Mouse (Mus musculus): ENCODE data around the gene Kmt5b. TPM values are rescaled to one million over a fixed set of nuclear protein-coding genes. Genes with fewer than 3 reads are reported as not detected.

The Kmt5b gene
- polyA plus RNA-seq, 1 experiment from 2014 or later, result 35.0 TPM

- peaks cover 8% of the 10 kb centered on the region for H3K27me3 ChIP-seq
- in situ Hi-C loops (cut with MboI; ENCODE audit: low pct_unique_long_range_greater_than_20kb), result no loop called here
- DNase-seq (ENCODE audit: low read depth, low spot score) (peak; percentile 68), ATAC-seq (peak; percentile 89)
- POLR2A ChIA-PET, result interaction anchor here (0.7 to 2.1 kb wide), 5 partner anchors 8 to 738 kb away, joined by 3 to 12 read pairs (median 4); partner anchors contain the start of gene Chka
- peak; percentile 90 for TF ChIP-seq CTCF (IDR thresholded peaks at IDR 0.05)
- CTCF ChIA-PET, result interaction anchor here (0.6 kb wide), 1 partner anchor 123 kb away, joined by 3 read pairs; no protein-coding TSS in a partner anchor
Measured at GRCm38 (mm10) chr19:3768697-3769383, 1.6 kb downstream of the Kmt5b start.

- peak; percentile 22 for TF ChIP-seq CTCF (IDR thresholded peaks at IDR 0.05)
- ATAC-seq (no peak), DNase-seq (ENCODE audit: low read depth, low spot score) (no peak)
- ChIA-PET CTCF (interaction anchor here (1.3 kb wide), 1 partner anchor 22 kb away, joined by 4 read pairs; no protein-coding TSS in a partner anchor), POLR2A (no interaction called here)
- in situ Hi-C loops (cut with MboI; ENCODE audit: low pct_unique_long_range_greater_than_20kb), result no loop called here
- H3K27me3 ChIP-seq, result peaks cover 3% of the 10 kb centered on the region
Measured at GRCm38 (mm10) chr19:3769533-3769932, 2.3 kb downstream of the Kmt5b start.

GRCm38 (mm10) chr19:3774159-3774558 is 6.9 kb downstream of the Kmt5b start:
- no peak for ATAC-seq
- ChIA-PET CTCF (interaction anchor here (0.7 to 2.8 kb wide), 8 partner anchors 8 to 177 kb away, joined by 3 to 12 read pairs (median 3); partner anchors contain the start of gene Chka), POLR2A (no interaction called here)
- peak; percentile 79 for TF ChIP-seq CTCF (IDR thresholded peaks at IDR 0.05)
- in situ Hi-C loops (cut with MboI; ENCODE audit: low pct_unique_long_range_greater_than_20kb), result no loop called here
- no peaks in the 10 kb centered on the region for H3K27me3 ChIP-seq
- no peak for DNase-seq (ENCODE audit: low read depth, low spot score)

GRCm38 (mm10) chr19:3778713-3779112 is 11.5 kb downstream of the Kmt5b start:
- no peak for TF ChIP-seq CTCF (IDR thresholded peaks at IDR 0.05)
- in situ Hi-C loops (cut with MboI; ENCODE audit: low pct_unique_long_range_greater_than_20kb), result no loop called here
- no peak for ATAC-seq

GRCm38 (mm10) chr19:3790077-3790476 is 22.9 kb downstream of the Kmt5b start:
- peak; percentile 44 for TF ChIP-seq CTCF (IDR thresholded peaks at IDR 0.05)
- H3K27me3 ChIP-seq, result no peaks in the 10 kb centered on the region
- ChIA-PET POLR2A (no interaction called here), CTCF (interaction anchor here (0.7 to 1.2 kb wide), 3 partner anchors 14 to 65 kb away, joined by 3 read pairs; no protein-coding TSS in a partner anchor)
- DNase-seq (ENCODE audit: low read depth, low spot score) (no peak), ATAC-seq (no peak)
- in situ Hi-C loops (cut with MboI; ENCODE audit: low pct_unique_long_range_greater_than_20kb), result no loop called here

More at GRCm38 (mm10) chr19:3778713-3779112, 11.5 kb downstream of the Kmt5b start:
- no peak for DNase-seq (ENCODE audit: low read depth, low spot score)
- ChIA-PET POLR2A (no interaction called here), CTCF (no interaction called here)
- no peaks in the 10 kb centered on the region for H3K27me3 ChIP-seq

GRCm38 (mm10) chr19:3805526-3805925 is 38.3 kb downstream of the Kmt5b start:
- ATAC-seq (no peak), DNase-seq (ENCODE audit: low read depth, low spot score) (no peak)
- no peaks in the 10 kb centered on the region for H3K27me3 ChIP-seq
- in situ Hi-C loops (cut with MboI; ENCODE audit: low pct_unique_long_range_greater_than_20kb), result no loop called here
- ChIA-PET POLR2A (no interaction called here), CTCF (no interaction called here)
- no peak for TF ChIP-seq CTCF (IDR thresholded peaks at IDR 0.05)

GRCm38 (mm10) chr19:3810536-3811233 is 43.5 kb downstream of the Kmt5b start:
- ChIA-PET CTCF (interaction anchor here (0.6 to 1.8 kb wide), 5 partner anchors 9 to 40 kb away, joined by 3 to 4 read pairs (median 3); no protein-coding TSS in a partner anchor), POLR2A (interaction anchor here (0.6 to 1.1 kb wide), 4 partner anchors 29 to 126 kb away, joined by 3 to 5 read pairs (median 3); partner anchors contain the start of gene Chka)
- ATAC-seq (peak; percentile 63), DNase-seq (ENCODE audit: low read depth, low spot score) (no peak)
- no peak for TF ChIP-seq CTCF (IDR thresholded peaks at IDR 0.05)
- H3K27me3 ChIP-seq, result no peaks in the 10 kb centered on the region
- in situ Hi-C loops (cut with MboI; ENCODE audit: low pct_unique_long_range_greater_than_20kb), result no loop called here

GRCm38 (mm10) chr19:3814461-3814860 is 47.2 kb downstream of the Kmt5b start:
- no peak for TF ChIP-seq CTCF (IDR thresholded peaks at IDR 0.05)
- POLR2A ChIA-PET, result interaction anchor here (1.1 kb wide), 1 partner anchor 18 kb away, joined by 3 read pairs; no protein-coding TSS in a partner anchor
- ATAC-seq (no peak), DNase-seq (ENCODE audit: low read depth, low spot score) (no peak)
- in situ Hi-C loops (cut with MboI; ENCODE audit: low pct_unique_long_range_greater_than_20kb), result no loop called here
- CTCF ChIA-PET, result interaction anchor here (1.0 to 1.8 kb wide), 6 partner anchors 8 to 29 kb away, joined by 3 to 5 read pairs (median 3); no protein-coding TSS in a partner anchor
- H3K27me3 ChIP-seq, result no peaks in the 10 kb centered on the region

GRCm38 (mm10) chr19:3815824-3816223 is 48.6 kb downstream of the Kmt5b start:
- POLR2A ChIA-PET, result interaction anchor here (0.6 to 1.3 kb wide), 2 partner anchors 24 to 25 kb away, joined by 3 read pairs; no protein-coding TSS in a partner anchor
- no peak for ATAC-seq
- in situ Hi-C loops (cut with MboI; ENCODE audit: low pct_unique_long_range_greater_than_20kb), result no loop called here
- H3K27me3 ChIP-seq, result no peaks in the 10 kb centered on the region
- TF ChIP-seq CTCF (IDR thresholded peaks at IDR 0.05), result no peak
- DNase-seq (ENCODE audit: low read depth, low spot score), result no peak
- CTCF ChIA-PET, result interaction anchor here (1.0 to 1.1 kb wide), 2 partner anchors 9 to 35 kb away, joined by 3 read pairs; no protein-coding TSS in a partner anchor

- in situ Hi-C loops (cut with MboI; ENCODE audit: low pct_unique_long_range_greater_than_20kb), result no loop called here
- ChIA-PET CTCF (interaction anchor here (1.7 to 2.2 kb wide), 3 partner anchors 12 to 31 kb away, joined by 4 to 6 read pairs (median 5); no protein-coding TSS in a partner anchor), POLR2A (no interaction called here)
- DNase-seq (ENCODE audit: low read depth, low spot score) (no peak), ATAC-seq (no peak)
- TF ChIP-seq CTCF (IDR thresholded peaks at IDR 0.05), result no peak
- H3K27me3 ChIP-seq, result no peaks in the 10 kb centered on the region
Measured at GRCm38 (mm10) chr19:3819080-3819479, 51.9 kb downstream of the Kmt5b start.
